Mouse (Mus musculus): ENCODE results near the gene Adamts12. TPM values are rescaled to one million over a fixed set of nuclear protein-coding genes. Genes with fewer than 3 reads are reported as not detected.

Gene Adamts12
- polyA plus RNA-seq, 1 experiment from 2014 or later = 4.5 TPM

GRCm38 (mm10) chr15:11065528-11066171 lies 1.1 kb downstream of the Adamts12 start:
- Histone ChIP-seq H3K4me1 (replicated peaks; ENCODE audit: control insufficient read depth, insufficient read depth, low read length) (peaks cover 10% of the 10 kb centered on the region), H3K4me3 (ENCODE audit: low read depth, low read length) (peak overlapping the region; percentile 42), H3K4me2 (ENCODE audit: low read length) (peak overlapping the region; percentile 61), H3K27me3 (replicated peaks; ENCODE audit: control insufficient read depth, insufficient read depth, low read length) (no peaks in the 10 kb centered on the region), H3K9me3 (ENCODE audit: control insufficient read depth, low read length) (no peaks in the 10 kb centered on the region), H3K36me3 (ENCODE audit: control insufficient read depth, insufficient read depth, low read length) (no peaks in the 10 kb centered on the region), H3K27ac (ENCODE audit: low read depth) (peak overlapping the region; percentile 90), H3K9ac (ENCODE audit: low read length) (peak overlapping the region; percentile 56)
- 7% methylated on average over 9 of the region's 9 CpGs for WGBS
- DNase-seq (ENCODE audit: low spot score) (peak; percentile 58), ATAC-seq (replicated peaks; ENCODE audit: low FRiP score, low TSS enrichment, low read depth) (0 out of 2 replicates have a peak, but pooled peaks have one; percentile 16)

GRCm38 (mm10) chr15:11066299-11066698 lies 1.7 kb downstream of the Adamts12 start:
- Histone ChIP-seq H3K9me3 (ENCODE audit: control insufficient read depth, low read length) (no peaks in the 10 kb centered on the region), H3K36me3 (ENCODE audit: control insufficient read depth, insufficient read depth, low read length) (no peaks in the 10 kb centered on the region), H3K4me3 (ENCODE audit: low read depth, low read length) (peak overlapping the region; percentile 42), H3K9ac (ENCODE audit: low read length) (no peak overlapping the region), H3K27ac (ENCODE audit: low read depth) (peak overlapping the region; percentile 90; the same call in 1 of the 2 replicates), H3K27me3 (replicated peaks; ENCODE audit: control insufficient read depth, insufficient read depth, low read length) (no peaks in the 10 kb centered on the region), H3K4me1 (replicated peaks; ENCODE audit: control insufficient read depth, insufficient read depth, low read length) (peaks cover 10% of the 10 kb centered on the region), H3K4me2 (ENCODE audit: low read length) (peak overlapping the region; percentile 61)
- no peak for ATAC-seq (replicated peaks; ENCODE audit: low FRiP score, low TSS enrichment, low read depth)
- DNase-seq (ENCODE audit: low spot score) = no peak
- 10% methylated on average over 5 of the region's 5 CpGs for WGBS

GRCm38 (mm10) chr15:11067891-11068290 lies 3.3 kb downstream of the Adamts12 start:
- no peak overlapping the region for H3K4me3 ChIP-seq (ENCODE audit: low read depth, low read length)
- peaks cover 10% of the 10 kb centered on the region for H3K4me1 ChIP-seq (replicated peaks; ENCODE audit: control insufficient read depth, insufficient read depth, low read length)
- no peak overlapping the region for H3K9ac ChIP-seq (ENCODE audit: low read length)
- H3K27me3 ChIP-seq (replicated peaks; ENCODE audit: control insufficient read depth, insufficient read depth, low read length) = no peaks in the 10 kb centered on the region
- H3K4me2 ChIP-seq (ENCODE audit: low read length) = no peak overlapping the region
- no peak for ATAC-seq (replicated peaks; ENCODE audit: low FRiP score, low TSS enrichment, low read depth)
- 86% methylated on average over 7 of the region's 7 CpGs for WGBS
- no peak overlapping the region for H3K27ac ChIP-seq (ENCODE audit: low read depth)
- DNase-seq (ENCODE audit: low spot score) = no peak
- 0 out of 2 replicates have a peak, but pooled peaks cover 6% of the 10 kb centered on the region for H3K36me3 ChIP-seq (ENCODE audit: control insufficient read depth, insufficient read depth, low read length)
- no peaks in the 10 kb centered on the region for H3K9me3 ChIP-seq (ENCODE audit: control insufficient read depth, low read length)

DNA sequence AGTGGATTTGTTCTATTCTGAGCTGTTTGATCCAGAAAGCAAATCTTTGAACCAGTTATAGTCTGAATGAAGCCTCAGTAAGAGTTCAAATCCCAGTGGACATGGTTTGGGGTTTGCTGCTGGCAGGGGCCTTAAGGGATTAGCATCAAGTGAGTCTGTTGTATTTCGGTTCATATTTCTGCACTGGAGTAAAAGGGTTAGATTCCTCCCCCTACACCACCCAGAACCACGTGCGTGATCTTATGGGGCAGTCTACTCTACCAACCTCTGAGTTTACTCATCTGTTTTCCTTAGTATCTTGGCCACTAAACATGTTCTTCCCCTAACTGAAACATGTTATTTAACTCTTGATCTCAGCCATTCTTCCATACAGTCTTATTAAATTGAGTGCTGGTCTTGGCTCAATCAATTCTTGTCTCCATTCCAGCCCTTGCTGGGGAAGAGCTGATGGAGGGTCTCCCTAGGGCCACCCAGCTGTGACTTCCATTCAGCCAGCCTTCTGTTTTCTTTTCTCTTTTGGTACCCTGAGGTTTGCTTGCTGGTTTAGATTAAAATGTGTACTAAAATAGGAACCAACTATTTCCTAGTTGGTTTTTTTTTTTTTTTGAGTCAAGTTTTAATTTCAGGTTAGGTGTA lies 11.3 kb downstream of the Adamts12 start:
- 77% methylated on average over 3 of the region's 3 CpGs for WGBS
- Histone ChIP-seq H3K9ac (ENCODE audit: low read length) (no peak overlapping the region), H3K27me3 (replicated peaks; ENCODE audit: control insufficient read depth, insufficient read depth, low read length) (no peaks in the 10 kb centered on the region), H3K27ac (ENCODE audit: low read depth) (no peak overlapping the region), H3K9me3 (ENCODE audit: control insufficient read depth, low read length) (no peaks in the 10 kb centered on the region), H3K36me3 (ENCODE audit: control insufficient read depth, insufficient read depth, low read length) (0 out of 2 replicates have a peak, but pooled peaks cover 6% of the 10 kb centered on the region), H3K4me1 (replicated peaks; ENCODE audit: control insufficient read depth, insufficient read depth, low read length) (no peaks in the 10 kb centered on the region), H3K4me3 (ENCODE audit: low read depth, low read length) (no peak overlapping the region), H3K4me2 (ENCODE audit: low read length) (no peak overlapping the region)
- DNase-seq (ENCODE audit: low spot score) (no peak), ATAC-seq (replicated peaks; ENCODE audit: low FRiP score, low TSS enrichment, low read depth) (no peak)

- ATAC-seq (replicated peaks; ENCODE audit: low FRiP score, low TSS enrichment, low read depth) (no peak), DNase-seq (ENCODE audit: low spot score) (no peak)
- H3K9me3 ChIP-seq (ENCODE audit: control insufficient read depth, low read length) = no peaks in the 10 kb centered on the region
- no peak overlapping the region for H3K4me2 ChIP-seq (ENCODE audit: low read length)
- no peaks in the 10 kb centered on the region for H3K36me3 ChIP-seq (ENCODE audit: control insufficient read depth, insufficient read depth, low read length)
- no peak overlapping the region for H3K4me3 ChIP-seq (ENCODE audit: low read depth, low read length)
- no peak overlapping the region for H3K9ac ChIP-seq (ENCODE audit: low read length)
- peaks cover 10% of the 10 kb centered on the region; the same call in 1 of the 2 replicates for H3K4me1 ChIP-seq (replicated peaks; ENCODE audit: control insufficient read depth, insufficient read depth, low read length)
- WGBS = 54% methylated on average over 8 of the region's 8 CpGs
- no peak overlapping the region for H3K27ac ChIP-seq (ENCODE audit: low read depth)
- H3K27me3 ChIP-seq (replicated peaks; ENCODE audit: control insufficient read depth, insufficient read depth, low read length) = no peaks in the 10 kb centered on the region
These were observed 18.5 kb downstream of the Adamts12 start for GRCm38 (mm10) chr15:11082961-11083569.

GRCm38 (mm10) chr15:11083678-11084077 lies 19.1 kb downstream of the Adamts12 start:
- Histone ChIP-seq H3K4me2 (ENCODE audit: low read length) (no peak overlapping the region), H3K4me3 (ENCODE audit: low read depth, low read length) (no peak overlapping the region), H3K4me1 (replicated peaks; ENCODE audit: control insufficient read depth, insufficient read depth, low read length) (peaks cover 10% of the 10 kb centered on the region; the same call in 1 of the 2 replicates), H3K9me3 (ENCODE audit: control insufficient read depth, low read length) (no peaks in the 10 kb centered on the region), H3K36me3 (ENCODE audit: control insufficient read depth, insufficient read depth, low read length) (no peaks in the 10 kb centered on the region), H3K9ac (ENCODE audit: low read length) (no peak overlapping the region), H3K27me3 (replicated peaks; ENCODE audit: control insufficient read depth, insufficient read depth, low read length) (no peaks in the 10 kb centered on the region), H3K27ac (ENCODE audit: low read depth) (no peak overlapping the region)
- DNase-seq (ENCODE audit: low spot score) = no peak
- 92% methylated on average over 3 of the region's 3 CpGs for WGBS
- ATAC-seq (replicated peaks; ENCODE audit: low FRiP score, low TSS enrichment, low read depth) = no peak

- Histone ChIP-seq H3K9me3 (ENCODE audit: control insufficient read depth, low read length) (no peaks in the 10 kb centered on the region), H3K27me3 (replicated peaks; ENCODE audit: control insufficient read depth, insufficient read depth, low read length) (no peaks in the 10 kb centered on the region), H3K9ac (ENCODE audit: low read length) (no peak overlapping the region), H3K36me3 (ENCODE audit: control insufficient read depth, insufficient read depth, low read length) (no peaks in the 10 kb centered on the region), H3K4me2 (ENCODE audit: low read length) (no peak overlapping the region), H3K4me1 (replicated peaks; ENCODE audit: control insufficient read depth, insufficient read depth, low read length) (peaks cover 10% of the 10 kb centered on the region; the same call in 1 of the 2 replicates), H3K4me3 (ENCODE audit: low read depth, low read length) (no peak overlapping the region), H3K27ac (ENCODE audit: low read depth) (no peak overlapping the region; the same call in 1 of the 2 replicates)
- no peak for DNase-seq (ENCODE audit: low spot score)
- no peak for ATAC-seq (replicated peaks; ENCODE audit: low FRiP score, low TSS enrichment, low read depth)
- 17% methylated on average over 9 of the region's 9 CpGs for WGBS
These were observed 19.8 kb downstream of the Adamts12 start for GRCm38 (mm10) chr15:11084241-11084992.

GRCm38 (mm10) chr15:11084993-11085365 lies 20.4 kb downstream of the Adamts12 start:
- ATAC-seq (replicated peaks; ENCODE audit: low FRiP score, low TSS enrichment, low read depth) (no peak), DNase-seq (ENCODE audit: low spot score) (no peak)
- Histone ChIP-seq H3K4me2 (ENCODE audit: low read length) (no peak overlapping the region), H3K9ac (ENCODE audit: low read length) (no peak overlapping the region), H3K27me3 (replicated peaks; ENCODE audit: control insufficient read depth, insufficient read depth, low read length) (no peaks in the 10 kb centered on the region), H3K27ac (ENCODE audit: low read depth) (no peak overlapping the region), H3K9me3 (ENCODE audit: control insufficient read depth, low read length) (no peaks in the 10 kb centered on the region), H3K4me3 (ENCODE audit: low read depth, low read length) (no peak overlapping the region), H3K36me3 (ENCODE audit: control insufficient read depth, insufficient read depth, low read length) (no peaks in the 10 kb centered on the region), H3K4me1 (replicated peaks; ENCODE audit: control insufficient read depth, insufficient read depth, low read length) (peaks cover 10% of the 10 kb centered on the region; the same call in 1 of the 2 replicates)
- WGBS = 28% methylated on average over 1 of the region's 1 CpGs

All from intestine, embryonic 14.5 days (tissue).